Mouse (Mus musculus) macrophage (primary cell): ENCODE measurements around the gene 6430628N08Rik. TPM values are rescaled to one million over a fixed set of nuclear protein-coding genes. Genes with fewer than 3 reads are reported as not detected.

ENCODE experiments used
- H3K27ac ChIP-seq: fragments of 350-480 bp; formaldehyde crosslinking; 2 replicates; pipeline ENCODE4 v1.9.0; 2021
- H3K36me3 ChIP-seq: fragments of 350-480 bp; formaldehyde crosslinking; 2 replicates; pipeline ENCODE4 v1.9.0; 2021; ENCODE audit errors: inconsistent target
- H3K4me3 ChIP-seq: fragments of 350-480 bp; formaldehyde crosslinking; 2 replicates; pipeline ENCODE4 v1.9.0; 2021; ENCODE audit errors: inconsistent target
- H3K79me2 ChIP-seq: fragments of 350-480 bp; formaldehyde crosslinking; 2 replicates; pipeline ENCODE4 v1.9.0; 2021; ENCODE audit errors: inconsistent target
- WGBS: methylation state at CpG from one replicate; pipeline ENCODE4 v1.1.7; 2026; ENCODE audit warnings: inconsistent platforms; ENCODE audit not compliant: missing documents; 5-methylcytosine and 5-hydroxymethylcytosine counted together
- polyA plus RNA-seq: library from polyadenylated mRNA; stranded (reverse); fragments of 250-400 nt; gene quantifications from 3 replicates; pipeline ENCODE4 v1.2.4, GENCODE M21; 2018; ENCODE audit warnings: inconsistent platforms
- total RNA-seq, 78 experiments: library from RNA; depleted of rRNA; stranded (reverse); fragments of 250-400 nt; gene quantifications; 1 replicate in 9 of 78; 2 replicates in 24 of 78; 3 replicates in 43 of 78; 4 replicates in 2 of 78; pipeline ENCODE4 v1.2.4; 2018; ENCODE audit warnings: inconsistent platforms in 56 of 78

The 6430628N08Rik gene
- not detected for total RNA-seq (2018; cell fraction: chromatin; rRNA removed)
- total RNA-seq (2018; cell fraction: cytosol; rRNA removed), result not detected
- total RNA-seq (2018; cell fraction: nucleus; rRNA removed), result under 1 TPM in 1 of 26 experiments, not detected in 25; 0.55 TPM
- not detected in 3 replicates for polyA plus RNA-seq

DNA sequence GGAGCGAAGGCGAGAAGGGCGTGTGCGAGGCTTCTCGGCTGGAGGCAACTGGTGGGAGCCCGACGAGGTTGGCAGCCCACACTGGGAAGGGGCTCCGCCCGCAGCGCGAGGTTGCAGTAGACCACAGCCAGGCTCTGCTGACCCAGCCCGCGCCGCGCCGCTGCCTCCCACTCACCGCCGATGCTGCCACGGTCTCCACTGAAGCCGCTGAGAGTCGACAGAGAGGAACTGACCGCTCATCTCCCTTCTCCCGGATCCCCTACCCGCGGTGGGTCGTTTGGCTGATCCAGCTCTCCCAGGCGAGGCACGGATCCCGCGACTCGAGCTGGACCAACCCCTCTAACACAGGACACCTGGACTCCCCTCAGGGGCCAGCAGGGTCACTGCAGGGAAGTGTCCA, at the start of gene 6430628N08Rik:
6430628N08Rik (plus strand) TSS at position 113 of the 400 bp plus-strand sequence.
- Histone ChIP-seq H3K79me2 (no peaks in the 10 kb centered on the region), H3K4me3 (no peak within 1 kb of the TSS), H3K36me3 (no peaks in the 10 kb centered on the region), H3K27ac (no peak within 1 kb of the TSS)
- WGBS, result 6% methylated on average over 28 of the region's 31 CpGs

DNA sequence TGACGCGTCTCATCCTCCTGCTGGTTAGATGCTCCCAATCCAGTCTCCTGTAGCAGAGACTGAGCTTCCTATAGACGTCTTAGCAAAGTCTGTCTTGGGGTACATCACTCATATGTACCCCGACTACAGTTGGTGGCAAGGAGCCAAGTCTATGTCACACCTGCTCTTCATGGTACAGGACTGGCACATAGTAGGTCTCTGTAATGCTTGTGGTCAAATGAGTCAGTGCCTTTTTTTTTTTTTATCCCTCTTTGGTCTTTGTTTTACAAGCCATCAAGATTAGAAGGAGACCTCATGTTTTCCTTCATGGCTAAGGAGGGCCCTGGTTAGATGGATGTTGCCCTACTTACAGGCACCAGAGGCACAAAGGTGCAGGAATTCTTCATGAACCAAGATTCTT, 49.6 kb upstream of the 6430628N08Rik start:
- Histone ChIP-seq H3K4me3 (no peak overlapping the region), H3K36me3 (peaks cover 15% of the 10 kb centered on the region; the same call in 1 of the 2 replicates), H3K79me2 (peaks cover 67% of the 10 kb centered on the region), H3K27ac (no peak overlapping the region)
- WGBS, result 95% methylated on average over 4 of the region's 4 CpGs

DNA sequence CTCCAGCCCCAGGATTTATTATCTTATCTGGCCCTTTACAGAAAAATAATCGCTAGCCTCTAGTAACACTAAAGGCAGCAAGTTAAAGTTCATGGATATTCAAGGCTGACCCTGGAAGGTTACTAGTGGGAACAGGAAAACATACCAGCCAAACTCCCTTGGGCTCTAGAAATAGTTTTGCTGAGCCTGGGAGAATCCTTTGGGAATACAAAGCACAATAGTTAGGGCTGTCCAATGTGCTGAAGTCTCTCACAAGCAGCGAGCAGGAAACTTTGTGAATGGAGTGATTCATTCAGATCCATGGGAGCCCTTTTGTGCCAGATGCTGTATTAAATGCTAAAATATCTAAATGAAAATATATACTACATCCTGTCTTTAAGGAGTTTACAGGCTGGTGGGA, 43.8 kb upstream of the 6430628N08Rik start:
- peaks cover 88% of the 10 kb centered on the region for H3K79me2 ChIP-seq
- H3K27ac ChIP-seq, result peak overlapping the region; percentile 99
- WGBS, result 83% methylated on average over 2 of the region's 2 CpGs
- peaks cover 46% of the 10 kb centered on the region for H3K36me3 ChIP-seq
- H3K4me3 ChIP-seq, result no peak overlapping the region

DNA sequence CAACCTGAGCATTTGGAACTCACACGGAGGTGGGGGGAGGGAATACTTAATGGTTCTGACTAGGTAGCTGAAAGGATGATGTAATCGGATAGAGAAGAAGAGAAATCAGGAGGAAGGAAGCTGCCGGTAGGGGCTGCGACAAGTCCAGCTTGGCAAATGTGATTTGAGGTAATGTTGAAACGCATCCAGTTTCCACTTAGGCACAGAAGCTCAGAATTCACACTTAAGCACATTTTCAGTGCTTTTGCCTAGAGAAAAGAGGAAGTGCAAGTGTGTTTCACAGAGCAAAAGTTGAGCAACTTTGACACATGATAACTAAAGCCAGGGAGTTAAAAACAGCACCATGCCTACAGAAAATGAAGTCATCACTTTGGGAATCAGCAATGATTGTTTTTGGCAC, 43.1 kb upstream of the 6430628N08Rik start:
- peaks cover 44% of the 10 kb centered on the region for H3K36me3 ChIP-seq
- WGBS, result 0% methylated on average over 5 of the region's 5 CpGs
- H3K4me3 ChIP-seq, result no peak overlapping the region
- peak overlapping the region; percentile 99 for H3K27ac ChIP-seq
- H3K79me2 ChIP-seq, result peaks cover 88% of the 10 kb centered on the region

GRCm38 (mm10) chr4:115848083-115848482, 42.4 kb upstream of the 6430628N08Rik start:
- WGBS, result 94% methylated on average over 1 of the region's 1 CpGs
- H3K27ac ChIP-seq, result peak overlapping the region; percentile 99
- H3K36me3 ChIP-seq, result peaks cover 48% of the 10 kb centered on the region
- H3K4me3 ChIP-seq, result no peak overlapping the region
- peaks cover 88% of the 10 kb centered on the region for H3K79me2 ChIP-seq

DNA sequence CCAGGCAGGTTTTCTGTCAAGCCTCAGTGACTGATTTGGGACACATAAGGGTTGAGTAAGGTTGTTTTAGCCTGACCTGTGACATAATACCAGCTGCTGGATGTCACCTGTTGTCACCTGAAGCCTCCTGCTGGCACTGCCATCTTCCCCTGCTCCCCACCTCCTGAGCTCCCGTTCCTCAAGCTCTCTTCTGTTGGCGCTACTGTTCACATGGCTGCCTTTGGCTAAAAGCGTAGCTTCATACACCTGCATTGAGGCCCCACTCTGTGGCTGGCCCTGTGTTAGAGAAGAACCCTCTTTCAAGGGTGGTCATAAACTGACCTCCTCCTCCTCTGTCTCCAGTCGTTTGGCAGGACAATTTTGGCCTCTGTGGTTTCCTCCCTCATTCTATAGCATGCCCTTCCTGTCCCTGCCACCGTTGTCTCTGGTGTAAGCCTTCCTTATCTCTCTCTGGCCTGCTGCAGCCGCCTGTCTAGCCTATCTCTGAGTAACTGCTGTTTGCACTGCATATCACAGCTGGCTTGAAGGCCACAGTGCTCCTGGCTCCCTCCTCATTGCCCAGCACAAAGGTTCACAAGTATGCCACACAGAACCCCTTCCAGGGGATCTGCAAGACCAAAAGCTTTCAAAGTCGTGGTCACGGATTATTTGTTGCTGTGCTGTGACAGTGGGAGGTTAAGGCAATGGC, 41.3 kb upstream of the 6430628N08Rik start:
- peak overlapping the region; percentile 99 for H3K27ac ChIP-seq
- H3K79me2 ChIP-seq, result peaks cover 88% of the 10 kb centered on the region
- H3K4me3 ChIP-seq, result no peak overlapping the region
- 42% methylated on average over 8 of the region's 8 CpGs for WGBS
- H3K36me3 ChIP-seq, result peaks cover 49% of the 10 kb centered on the region

- peaks cover 88% of the 10 kb centered on the region for H3K79me2 ChIP-seq
- H3K4me3 ChIP-seq, result no peak overlapping the region
- H3K36me3 ChIP-seq, result peaks cover 57% of the 10 kb centered on the region
- WGBS, result 91% methylated on average over 2 of the region's 2 CpGs
- peak overlapping the region; percentile 99 for H3K27ac ChIP-seq
Observed at GRCm38 (mm10) chr4:115850111-115850510, 40.4 kb upstream of the 6430628N08Rik start.

- 77% methylated on average over 2 of the region's 2 CpGs for WGBS
Observed at GRCm38 (mm10) chr4:115850631-115851030, 39.8 kb upstream of the 6430628N08Rik start.

DNA sequence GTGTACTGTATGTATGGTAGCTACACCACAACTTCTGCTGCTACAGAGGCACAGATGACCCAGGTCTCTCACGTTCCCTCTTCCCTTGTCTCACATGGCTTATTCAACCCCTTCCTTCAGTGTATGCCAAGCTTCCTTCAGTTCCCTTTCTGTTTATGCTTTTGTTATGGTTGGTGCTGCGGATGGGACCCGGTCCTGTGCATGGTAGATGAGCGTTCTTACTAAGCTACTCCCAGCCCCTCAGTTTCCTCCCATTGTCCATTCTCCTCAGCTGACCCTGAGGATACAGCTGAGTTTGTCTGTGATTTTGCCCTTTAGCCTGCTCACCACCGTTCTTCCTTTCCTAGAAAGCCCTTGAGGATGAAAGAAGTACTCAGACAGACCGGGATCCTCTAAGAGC, 38.9 kb upstream of the 6430628N08Rik start:
- Histone ChIP-seq H3K4me3 (no peak overlapping the region), H3K27ac (no peak overlapping the region), H3K36me3 (peaks cover 61% of the 10 kb centered on the region), H3K79me2 (peaks cover 88% of the 10 kb centered on the region)
- 91% methylated on average over 6 of the region's 6 CpGs for WGBS

More at GRCm38 (mm10) chr4:115850631-115851030, 39.8 kb upstream of the 6430628N08Rik start:
- Histone ChIP-seq H3K27ac (peak overlapping the region; percentile 99), H3K79me2 (peaks cover 88% of the 10 kb centered on the region), H3K36me3 (peaks cover 61% of the 10 kb centered on the region), H3K4me3 (no peak overlapping the region)

- WGBS, result 75% methylated on average over 6 of the region's 6 CpGs
- peaks cover 56% of the 10 kb centered on the region for H3K36me3 ChIP-seq
- H3K79me2 ChIP-seq, result peaks cover 83% of the 10 kb centered on the region
- no peak overlapping the region for H3K4me3 ChIP-seq
- no peak overlapping the region for H3K27ac ChIP-seq
Observed at GRCm38 (mm10) chr4:115855100-115855499, 35.4 kb upstream of the 6430628N08Rik start.

DNA sequence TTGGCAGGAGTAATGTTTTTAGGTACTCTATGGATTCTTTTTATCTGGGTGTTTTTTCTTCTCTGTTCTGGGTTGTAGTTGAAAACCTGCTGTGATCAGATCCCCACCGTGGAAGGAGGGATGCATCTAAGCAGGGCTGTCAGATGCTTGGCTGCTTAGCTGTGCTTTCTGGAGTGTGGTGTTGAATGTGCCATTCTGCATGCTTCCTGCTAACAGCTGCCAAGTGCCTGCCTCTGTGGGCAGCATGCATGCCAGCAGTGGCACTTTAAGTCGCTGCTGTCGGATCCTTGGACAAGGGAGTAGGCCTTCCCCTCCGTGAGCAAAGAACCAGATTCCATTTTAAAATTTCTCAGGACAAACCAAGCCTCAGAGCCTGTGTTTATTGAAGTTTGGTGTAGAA, 34.9 kb upstream of the 6430628N08Rik start:
- 100% methylated on average over 4 of the region's 4 CpGs for WGBS
- no peak overlapping the region for H3K27ac ChIP-seq
- H3K79me2 ChIP-seq, result peaks cover 78% of the 10 kb centered on the region
- H3K36me3 ChIP-seq, result peaks cover 56% of the 10 kb centered on the region
- H3K4me3 ChIP-seq, result no peak overlapping the region

DNA sequence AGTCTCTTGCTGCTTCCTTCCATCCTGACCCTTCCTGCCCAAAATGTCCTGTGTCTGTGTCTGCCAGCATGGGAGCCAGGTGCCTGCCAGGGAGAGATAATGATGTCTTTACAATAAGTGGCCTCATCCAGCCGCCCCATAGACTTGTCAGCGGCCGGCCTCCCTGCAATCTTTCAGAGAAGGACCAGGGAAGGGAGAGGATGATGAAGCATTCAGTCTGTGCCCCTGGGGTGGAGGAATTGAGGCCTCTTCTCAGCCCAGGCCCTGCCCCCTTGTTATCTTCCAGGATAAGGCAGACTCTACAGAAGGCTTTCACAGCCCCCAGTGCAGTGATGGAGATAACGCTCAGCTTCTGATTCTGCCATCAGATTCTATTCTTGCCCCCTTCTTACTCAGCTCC, 34.2 kb upstream of the 6430628N08Rik start:
- H3K4me3 ChIP-seq, result no peak overlapping the region
- H3K27ac ChIP-seq, result peak overlapping the region; percentile 80
- H3K36me3 ChIP-seq, result peaks cover 56% of the 10 kb centered on the region
- peaks cover 72% of the 10 kb centered on the region for H3K79me2 ChIP-seq
- WGBS, result 100% methylated on average over 4 of the region's 4 CpGs

- H3K36me3 ChIP-seq, result peaks cover 61% of the 10 kb centered on the region
- H3K27ac ChIP-seq, result peak overlapping the region; percentile 80
- 31% methylated on average over 9 of the region's 9 CpGs for WGBS
- H3K79me2 ChIP-seq, result peaks cover 60% of the 10 kb centered on the region
- no peak overlapping the region for H3K4me3 ChIP-seq
Observed at GRCm38 (mm10) chr4:115857293-115857883, 33.1 kb upstream of the 6430628N08Rik start.

- H3K4me3 ChIP-seq, result no peak overlapping the region
- WGBS, result 96% methylated on average over 7 of the region's 7 CpGs
- no peak overlapping the region for H3K27ac ChIP-seq
- peaks cover 13% of the 10 kb centered on the region; the same call in 1 of the 2 replicates for H3K79me2 ChIP-seq
- peaks cover 83% of the 10 kb centered on the region for H3K36me3 ChIP-seq
Observed at GRCm38 (mm10) chr4:115863352-115863751, 27.1 kb upstream of the 6430628N08Rik start.

DNA sequence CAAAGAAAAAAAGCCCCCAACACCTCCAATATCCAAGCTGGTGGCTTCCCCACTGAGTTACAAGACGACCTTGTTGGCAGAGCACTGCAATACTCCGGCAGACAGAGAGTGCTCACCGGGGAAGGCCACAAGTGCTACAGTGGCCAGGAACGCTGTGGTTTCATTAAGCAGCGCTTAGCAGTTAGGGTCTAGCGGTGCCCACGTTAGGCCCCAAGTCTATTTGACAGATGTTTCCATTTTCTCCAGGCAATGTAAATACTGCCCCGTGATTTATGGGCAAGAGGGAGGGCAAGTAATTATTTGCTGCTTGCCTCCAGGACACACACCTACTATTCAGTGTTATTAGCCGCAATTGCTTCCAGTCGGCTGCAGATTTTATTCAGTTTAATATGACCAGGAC, 26.6 kb upstream of the 6430628N08Rik start:
- 86% methylated on average over 10 of the region's 10 CpGs for WGBS
- peaks cover 11% of the 10 kb centered on the region; the same call in 1 of the 2 replicates for H3K79me2 ChIP-seq
- H3K36me3 ChIP-seq, result peaks cover 88% of the 10 kb centered on the region

More for the DNA sequence above, 26.6 kb upstream of the 6430628N08Rik start:
- Histone ChIP-seq H3K27ac (no peak overlapping the region), H3K4me3 (no peak overlapping the region)
